Mouse (Mus musculus): Measurements from ENCODE around the gene Atp6v0a4.

GRCm38 (mm10) chr6:38140402-38140801 is 16.0 kb upstream of the Atp6v0a4 start:
- TF ChIP-seq CTCF (IDR thresholded peaks at IDR 0.05; ENCODE audit: insufficient read depth, low read depth, low read length) = no peak
- no peak for TF ChIP-seq POLR2A (IDR thresholded peaks at IDR 0.05; ENCODE audit: insufficient read depth, low read depth, low read length)
